Mouse (Mus musculus) ES-Bruce4 (cell line): Measurements from ENCODE around the gene Ppm1a. TPM values are rescaled to one million over a fixed set of nuclear protein-coding genes. Genes with fewer than 3 reads are reported as not detected.

ENCODE experiments used
- H3K27ac ChIP-seq: 2 replicates; pipeline ENCODE4 v1.5.1; 2012; ENCODE audit warnings: low read length, inconsistent platforms; ENCODE audit not compliant: insufficient read depth
- H3K27me3 ChIP-seq: 2 replicates; pipeline ENCODE4 v1.6.1; 2012; ENCODE audit warnings: mild to moderate bottlenecking, low read length, inconsistent platforms; ENCODE audit not compliant: control insufficient read depth, poor library complexity, insufficient read depth, severe bottlenecking
- H3K36me3 ChIP-seq: 2 replicates; pipeline ENCODE4 v1.6.1; 2012; ENCODE audit warnings: inconsistent platforms, mild to moderate bottlenecking, low read length, moderate library complexity; ENCODE audit not compliant: control insufficient read depth, poor library complexity, insufficient read depth, severe bottlenecking
- H3K4me1 ChIP-seq: one replicate; pipeline ENCODE4 v1.8.1; 2011; ENCODE audit warnings: low read length; ENCODE audit not compliant: control insufficient read depth, insufficient read depth
- H3K4me3 ChIP-seq: 2 replicates; pipeline ENCODE4 v1.5.1; 2011; ENCODE audit warnings: low read depth, mild to moderate bottlenecking, low read length
- H3K9ac ChIP-seq: 2 replicates; pipeline ENCODE4 v1.6.1; 2012; ENCODE audit warnings: low read depth, mild to moderate bottlenecking, inconsistent platforms; ENCODE audit not compliant: poor library complexity, severe bottlenecking
- H3K9me3 ChIP-seq: replicated peaks from 2 replicates; pipeline ENCODE4 v1.6.1; 2012; ENCODE audit warnings: mild to moderate bottlenecking, low read length, inconsistent platforms; ENCODE audit not compliant: control insufficient read depth, poor library complexity, insufficient read depth, severe bottlenecking
- CTCF ChIP-seq: IDR thresholded peaks from one replicate; pipeline ENCODE4 v1.8.1; 2011; ENCODE audit warnings: low read depth, low read length
- EP300 ChIP-seq: IDR thresholded peaks from 2 replicates; pipeline ENCODE4 v1.6.1; 2011; ENCODE audit warnings: low read depth, low read length; ENCODE audit not compliant: insufficient read depth
- POLR2A ChIP-seq: IDR thresholded peaks from one replicate; pipeline ENCODE4 v1.8.1; 2011; ENCODE audit warnings: low read length; ENCODE audit not compliant: insufficient read depth
- polyA plus RNA-seq: library from polyadenylated mRNA; stranded (reverse); fragments of >200 nt; gene quantifications from 2 replicates; pipeline ENCODE4 v1.2.4, GENCODE M21; 2011; ENCODE audit warnings: low read depth; ENCODE audit not compliant: missing spikeins, insufficient read depth, insufficient read length

Ppm1a gene
- polyA plus RNA-seq, 1 experiment, result 202 TPM

- no peak overlapping the region for H3K9ac ChIP-seq
- no peak overlapping the region for H3K27ac ChIP-seq
- no peaks in the 10 kb centered on the region for H3K9me3 ChIP-seq
- no peaks in the 10 kb centered on the region for H3K27me3 ChIP-seq
- peaks cover 5% of the 10 kb centered on the region for H3K4me1 ChIP-seq
- H3K4me3 ChIP-seq, result no peak overlapping the region
- no peaks in the 10 kb centered on the region for H3K36me3 ChIP-seq
- no peak for TF ChIP-seq CTCF
- TF ChIP-seq EP300, result peak; percentile 53; the same call in 1 of the 2 replicates
- TF ChIP-seq POLR2A, result no peak
Measured at GRCm38 (mm10) chr12:72721710-72722109, 35.5 kb upstream of the Ppm1a start.

DNA sequence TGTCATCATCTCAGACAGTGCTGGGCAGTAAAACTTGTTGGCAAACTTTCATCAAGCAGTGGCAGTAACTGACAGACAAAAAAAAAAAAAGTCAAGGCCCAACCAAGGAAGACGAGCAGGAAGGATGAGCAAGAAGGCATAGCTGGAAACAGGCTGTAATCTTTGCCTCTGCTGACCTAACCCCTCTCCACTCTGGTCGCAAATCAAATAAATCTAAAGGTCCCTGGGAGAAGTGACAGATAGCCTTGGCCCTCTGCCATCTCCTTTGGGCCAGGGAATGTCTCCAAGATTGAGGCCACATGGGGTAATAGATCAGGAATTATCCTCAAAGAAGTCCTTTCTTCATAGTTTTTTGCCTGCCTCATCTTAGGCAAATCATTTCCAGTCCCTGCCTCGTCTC is 33.3 kb upstream of the Ppm1a start:
- H3K4me3 ChIP-seq, result no peak overlapping the region
- TF ChIP-seq POLR2A, result no peak
- TF ChIP-seq CTCF, result no peak
- TF ChIP-seq EP300, result no peak

GRCm38 (mm10) chr12:72727021-72727420 is 30.2 kb upstream of the Ppm1a start:
- peaks cover 6% of the 10 kb centered on the region for H3K4me1 ChIP-seq
- no peaks in the 10 kb centered on the region for H3K9me3 ChIP-seq
- no peak overlapping the region for H3K4me3 ChIP-seq
- peak overlapping the region; percentile 91 for H3K27ac ChIP-seq
- H3K9ac ChIP-seq, result no peak overlapping the region
- no peaks in the 10 kb centered on the region for H3K36me3 ChIP-seq
- no peak for TF ChIP-seq CTCF
- TF ChIP-seq POLR2A, result no peak
- TF ChIP-seq EP300, result no peak
- H3K27me3 ChIP-seq, result no peaks in the 10 kb centered on the region

More for the DNA sequence above, 33.3 kb upstream of the Ppm1a start:
- Histone ChIP-seq H3K9me3 (no peaks in the 10 kb centered on the region), H3K27ac (no peak overlapping the region), H3K27me3 (no peaks in the 10 kb centered on the region), H3K9ac (no peak overlapping the region), H3K36me3 (no peaks in the 10 kb centered on the region), H3K4me1 (peaks cover 6% of the 10 kb centered on the region)

GRCm38 (mm10) chr12:72727611-72728010 is 29.6 kb upstream of the Ppm1a start:
- Histone ChIP-seq H3K27me3 (no peaks in the 10 kb centered on the region), H3K9me3 (no peaks in the 10 kb centered on the region), H3K9ac (no peak overlapping the region), H3K4me3 (no peak overlapping the region), H3K36me3 (no peaks in the 10 kb centered on the region), H3K27ac (peak overlapping the region; percentile 91), H3K4me1 (peaks cover 6% of the 10 kb centered on the region)
- no peak for TF ChIP-seq CTCF
- TF ChIP-seq EP300, result no peak
- TF ChIP-seq POLR2A, result no peak

- no peak overlapping the region for H3K4me3 ChIP-seq
- H3K27me3 ChIP-seq, result no peaks in the 10 kb centered on the region
- TF ChIP-seq CTCF (peak; percentile 9), POLR2A (no peak), EP300 (peak; percentile 95)
- H3K9me3 ChIP-seq, result no peaks in the 10 kb centered on the region
- H3K9ac ChIP-seq, result peak overlapping the region; percentile 65
- H3K36me3 ChIP-seq, result no peaks in the 10 kb centered on the region
- peak overlapping the region; percentile 99 for H3K27ac ChIP-seq
- peaks cover 2% of the 10 kb centered on the region for H3K4me1 ChIP-seq
Measured at GRCm38 (mm10) chr12:72734112-72734511, 23.1 kb upstream of the Ppm1a start.

DNA sequence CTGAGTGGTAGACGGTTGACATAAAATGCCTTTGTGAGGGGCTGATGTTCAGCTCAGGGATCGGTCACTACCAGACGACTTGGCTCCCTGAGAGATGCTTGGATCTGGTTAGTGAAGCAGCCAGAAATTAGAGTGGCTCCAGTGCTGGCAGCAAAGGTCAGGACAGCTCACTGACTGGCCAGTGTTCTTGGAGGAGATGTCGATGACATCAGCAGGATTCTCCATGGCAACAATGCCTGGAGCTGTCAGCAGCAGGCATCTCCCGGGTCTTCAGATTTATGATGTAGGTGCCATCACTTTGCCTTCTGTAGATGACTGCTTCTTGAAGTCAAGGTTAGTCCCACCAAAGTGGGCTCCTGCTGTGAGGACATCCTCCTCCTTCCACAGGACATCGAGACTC is 16.1 kb upstream of the Ppm1a start:
- Histone ChIP-seq H3K4me3 (no peak overlapping the region), H3K27ac (no peak overlapping the region), H3K36me3 (no peaks in the 10 kb centered on the region), H3K27me3 (no peaks in the 10 kb centered on the region), H3K9me3 (no peaks in the 10 kb centered on the region), H3K9ac (no peak overlapping the region), H3K4me1 (peaks cover 2% of the 10 kb centered on the region)
- TF ChIP-seq CTCF, result no peak
- no peak for TF ChIP-seq EP300
- TF ChIP-seq POLR2A, result no peak
